Mouse (Mus musculus) cerebellum, adult 2 months (tissue): ENCODE measurements around the gene Fbxo39. TPM values are rescaled to one million over a fixed set of nuclear protein-coding genes. Genes with fewer than 3 reads are reported as not detected.
A peak's percentile ranks its signal among the peaks of the same experiment; 100 is the strongest.

Source experiments
- DNase-seq, 2 experiments: peaks; one replicate each; pipeline ENCODE4 v3.0.0; 2021
- H3K27ac ChIP-seq: fragments of 200-500 bp; 2 replicates; pipeline ENCODE4 v1.5.1; 2012; ENCODE audit warnings: low read length, control low read depth, inconsistent platforms; ENCODE audit not compliant: insufficient read depth
- H3K27me3 ChIP-seq: fragments of 200-500 bp; 2 replicates; pipeline ENCODE4 v1.6.1; 2012; ENCODE audit warnings: inconsistent platforms, mild to moderate bottlenecking, low read length, moderate library complexity; ENCODE audit not compliant: control insufficient read depth, insufficient read depth
- H3K4me1 ChIP-seq: fragments of 200-500 bp; 2 replicates; pipeline ENCODE4 v1.6.1; 2011; ENCODE audit warnings: low read length; ENCODE audit not compliant: control insufficient read depth, insufficient read depth
- H3K4me3 ChIP-seq: fragments of 200-500 bp; replicated peaks from 2 replicates; pipeline ENCODE3; 2011; ENCODE audit warnings: mild to moderate bottlenecking, low read depth, low read length, control low read depth; ENCODE audit not compliant: insufficient read depth
- CTCF ChIP-seq: fragments of 200-500 bp; IDR thresholded peaks from 2 replicates; pipeline ENCODE4 v1.5.1; 2011; ENCODE audit warnings: low read depth, mild to moderate bottlenecking, control low read depth, low read length, moderate library complexity, borderline replicate concordance; ENCODE audit not compliant: insufficient read depth
- POLR2A ChIP-seq: fragments of 200-500 bp; IDR thresholded peaks from 2 replicates; pipeline ENCODE4 v1.6.1; 2011; ENCODE audit warnings: low read length, control low read depth, borderline replicate concordance; ENCODE audit not compliant: insufficient read depth
- WGBS: fragments of 180-500 bp; shearing (Covaris S2); methylation state at CpG from one replicate; pipeline ENCODE4 v1.1.7; 2018; 5-methylcytosine and 5-hydroxymethylcytosine counted together
- polyA plus RNA-seq: library from polyadenylated mRNA; depleted of rRNA; stranded (reverse); fragments of >200 nt; gene quantifications from 2 replicates; pipeline ENCODE4 v1.2.3, GENCODE M21; 2012; rRNA removed

Gene Fbxo39
- polyA plus RNA-seq, 1 experiment = not detected

DNA sequence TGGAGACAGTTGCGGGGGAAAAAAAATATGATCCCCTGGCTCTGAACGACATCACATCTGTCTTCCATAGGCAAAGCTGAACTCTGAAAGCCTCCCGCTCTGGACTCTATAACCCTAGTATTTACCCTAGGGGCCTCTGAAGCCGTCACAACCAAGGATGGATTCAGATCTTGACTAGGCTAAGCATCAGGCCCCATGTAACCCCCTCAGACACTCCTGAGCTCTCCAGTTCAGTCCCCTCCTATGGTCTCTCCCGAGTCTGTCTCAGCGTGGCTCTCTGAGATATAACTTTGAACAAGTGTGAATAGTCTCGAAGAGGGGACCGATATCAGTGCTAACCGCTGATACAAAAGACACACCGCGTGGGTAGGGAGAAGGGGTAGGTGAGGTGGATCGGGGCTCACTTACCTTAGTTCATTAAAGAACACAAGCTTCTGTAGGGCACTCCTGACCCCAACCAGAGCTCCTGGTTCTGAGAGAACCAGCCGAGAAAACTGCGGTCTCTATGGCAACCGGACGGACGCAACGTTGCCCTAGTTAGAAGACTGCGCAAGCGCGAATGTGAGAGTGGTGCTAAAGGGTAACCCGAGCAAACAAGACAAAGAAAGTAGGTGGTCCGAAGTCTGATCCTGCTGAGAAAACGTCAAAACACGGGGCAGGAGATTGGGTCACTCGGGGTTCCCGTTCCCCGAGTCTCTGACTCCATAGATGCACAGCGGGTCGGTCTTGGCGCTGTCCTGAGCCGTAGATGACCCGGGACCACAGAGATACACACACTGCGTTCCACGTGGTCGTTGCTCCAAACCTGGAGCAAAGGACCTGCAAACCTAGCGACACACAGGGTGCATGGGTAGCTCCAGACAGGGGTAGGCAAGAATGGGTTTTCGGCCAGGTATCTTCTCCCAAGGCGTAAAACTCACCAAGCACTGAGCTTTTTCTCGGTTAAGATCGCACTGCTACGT, 47.4 kb downstream of the Fbxo39 start:
- WGBS = 13% methylated on average over 42 of the region's 42 CpGs
- TF ChIP-seq POLR2A (no peak), CTCF (no peak)
- no peak overlapping the region for H3K27ac ChIP-seq

DNA sequence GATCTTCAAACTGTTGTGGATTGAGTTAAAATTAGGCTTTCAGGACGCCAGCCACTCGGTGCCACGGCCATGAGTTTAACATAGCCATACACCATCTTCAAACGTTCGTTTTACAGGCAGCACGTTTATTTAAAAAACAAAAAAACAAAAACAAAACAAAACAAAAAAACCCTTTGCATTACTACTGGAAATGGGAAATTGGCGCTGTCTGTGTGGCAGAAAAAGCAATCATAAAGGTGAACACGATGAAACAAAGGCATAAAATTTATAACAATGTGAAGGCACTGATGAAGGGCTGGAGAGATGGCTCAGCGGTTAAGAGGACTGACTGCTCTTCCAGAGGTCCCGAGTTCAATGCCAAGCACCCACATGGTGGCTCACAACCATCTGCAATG, 48.1 kb downstream of the Fbxo39 start, which contains the start of gene Tekt1:
Gene Tekt1 (minus strand): TSS at position 96 of the 395 bp plus-strand sequence.
- no peaks in the 10 kb centered on the region for H3K4me1 ChIP-seq
- H3K27me3 ChIP-seq = no peaks in the 10 kb centered on the region
- no peak within 1 kb of the TSS for H3K27ac ChIP-seq
- TF ChIP-seq POLR2A (no peak), CTCF (no peak)
- 37% methylated on average over 10 of the region's 10 CpGs for WGBS
- DNase-seq = no peak
- peak within 1 kb of the TSS; percentile 54 for H3K4me3 ChIP-seq

More for the DNA sequence above, 47.4 kb downstream of the Fbxo39 start:
- no peaks in the 10 kb centered on the region for H3K4me1 ChIP-seq
- DNase-seq = peak; percentile 50 to 59
- peak overlapping the region; percentile 54 for H3K4me3 ChIP-seq
- H3K27me3 ChIP-seq = no peaks in the 10 kb centered on the region

DNA sequence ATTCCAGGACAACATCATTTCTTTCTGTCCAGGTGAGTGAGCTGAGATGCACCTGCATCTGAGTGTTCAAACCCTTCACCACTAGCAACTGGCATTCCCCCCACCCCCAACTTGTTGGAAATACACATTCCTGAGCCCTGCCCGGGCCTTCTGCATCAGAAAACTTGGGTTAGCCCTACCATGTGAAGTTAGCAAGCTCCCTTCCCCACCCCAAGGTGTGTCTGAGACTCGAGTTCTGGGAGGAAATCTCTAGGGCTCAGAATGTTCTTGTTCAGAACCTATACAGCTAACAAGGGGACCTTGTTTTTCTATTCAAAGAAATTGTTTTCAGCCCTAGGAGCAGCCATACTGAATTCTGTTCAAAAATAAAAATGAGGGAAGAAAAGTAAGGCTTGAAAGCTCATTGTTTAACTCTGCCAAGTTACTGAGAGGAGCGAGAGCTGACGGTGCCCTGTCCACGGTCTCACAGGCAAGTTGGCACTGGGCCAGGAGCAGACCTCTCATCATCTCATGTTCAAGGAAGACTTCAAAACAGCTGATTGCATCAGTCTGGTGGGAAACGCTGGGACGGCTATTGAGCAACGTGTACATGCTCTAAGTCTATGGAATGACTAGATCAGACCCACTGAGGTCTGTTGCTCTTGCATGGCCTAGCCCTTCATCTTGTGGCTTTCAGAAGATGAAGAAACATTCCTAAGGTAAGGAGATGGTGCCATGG, 49.4 kb downstream of the Fbxo39 start:
- Histone ChIP-seq H3K27ac (no peak overlapping the region), H3K4me1 (no peaks in the 10 kb centered on the region), H3K27me3 (no peaks in the 10 kb centered on the region), H3K4me3 (no peak overlapping the region)
- no peak for TF ChIP-seq POLR2A
- TF ChIP-seq CTCF = no peak
- 65% methylated on average over 8 of the region's 8 CpGs for WGBS
- DNase-seq = no peak

DNA sequence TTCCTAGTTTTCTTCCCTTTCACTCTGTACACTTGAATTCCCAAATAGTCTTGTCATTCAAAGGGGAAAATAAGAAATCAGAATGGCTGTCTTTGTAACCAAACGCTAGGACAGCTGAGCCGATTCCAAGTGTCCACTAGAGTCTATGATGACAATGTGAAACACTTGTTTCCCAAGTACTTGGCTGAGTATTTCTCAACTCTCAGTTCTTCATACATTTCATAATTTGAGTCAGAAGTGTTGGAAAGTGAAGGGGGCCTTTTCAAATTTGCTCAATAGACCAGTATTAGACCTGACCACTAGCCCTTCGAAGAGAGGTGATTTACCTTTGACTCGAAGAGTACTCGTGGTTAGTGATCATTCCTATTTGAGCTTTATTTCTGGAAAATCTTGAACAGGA, 50.3 kb downstream of the Fbxo39 start:
- TF ChIP-seq POLR2A = no peak
- no peak for TF ChIP-seq CTCF
- WGBS = 97% methylated on average over 5 of the region's 5 CpGs
- Histone ChIP-seq H3K4me3 (no peak overlapping the region), H3K4me1 (no peaks in the 10 kb centered on the region), H3K27me3 (no peaks in the 10 kb centered on the region), H3K27ac (no peak overlapping the region)
- DNase-seq = no peak

DNA sequence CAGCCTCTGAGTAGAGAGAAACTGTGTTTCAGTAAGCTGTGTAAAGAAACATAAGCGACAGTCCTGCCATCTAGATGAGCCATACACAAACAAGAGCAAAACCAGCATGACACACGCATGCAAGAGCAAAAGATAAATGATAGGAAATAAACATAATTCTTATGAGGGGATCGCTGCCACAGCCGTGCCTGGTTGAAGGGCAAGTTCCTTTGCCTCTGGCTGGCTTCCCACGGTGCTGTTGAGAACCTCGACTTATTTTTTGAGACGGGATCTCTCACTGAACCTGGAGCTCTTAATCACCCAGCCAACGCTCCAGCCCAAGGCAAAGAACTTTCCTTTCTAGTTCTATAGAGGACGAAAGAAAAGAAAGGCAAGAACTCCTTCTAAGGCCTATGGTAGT, 51.9 kb downstream of the Fbxo39 start:
- TF ChIP-seq POLR2A (no peak), CTCF (no peak)
- Histone ChIP-seq H3K4me1 (no peaks in the 10 kb centered on the region), H3K4me3 (no peak overlapping the region), H3K27me3 (no peaks in the 10 kb centered on the region), H3K27ac (no peak overlapping the region)
- WGBS = 88% methylated on average over 9 of the region's 9 CpGs
- DNase-seq = no peak

DNA sequence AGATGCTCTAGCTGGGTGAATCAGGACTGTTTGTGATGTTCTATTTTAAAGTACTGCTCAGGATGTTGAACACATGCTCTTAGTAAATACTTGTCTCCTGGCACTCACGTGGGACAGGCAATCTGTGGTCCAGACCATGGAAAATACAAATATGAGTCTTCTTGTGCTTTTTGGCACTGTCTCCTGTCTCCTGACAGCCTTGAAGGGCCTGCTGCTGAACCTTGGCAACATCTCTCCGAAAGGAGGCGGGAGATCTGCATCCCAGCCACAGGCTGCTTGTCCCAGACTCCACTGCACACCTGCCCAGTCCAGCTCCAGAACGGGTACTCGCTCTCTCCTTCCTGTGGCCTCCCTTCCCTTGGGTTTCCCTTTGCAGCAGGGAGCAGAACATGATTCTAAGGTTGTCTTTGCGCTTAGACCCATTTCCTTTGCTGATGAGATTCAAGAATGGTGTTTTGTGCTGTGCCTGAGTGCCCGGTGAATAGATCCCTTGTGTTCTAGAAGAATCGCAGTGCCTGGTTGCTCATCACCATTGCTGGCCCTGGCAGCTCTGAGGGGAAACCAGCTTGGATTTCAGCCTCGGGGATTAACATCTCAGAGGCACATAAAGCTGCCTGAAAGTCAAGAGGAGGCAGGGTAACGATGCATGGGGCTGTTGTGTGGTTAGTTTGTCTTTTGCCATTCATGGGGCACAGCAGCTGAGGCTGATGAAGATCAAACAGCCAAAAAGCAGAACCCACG, 53.9 kb downstream of the Fbxo39 start:
- 10% methylated on average over 11 of the region's 11 CpGs for WGBS
- Histone ChIP-seq H3K4me1 (no peaks in the 10 kb centered on the region), H3K27ac (no peak overlapping the region), H3K4me3 (no peak overlapping the region), H3K27me3 (no peaks in the 10 kb centered on the region)
- DNase-seq = no peak
- TF ChIP-seq CTCF = no peak

Other genes with a start within 250 kb of the Fbxo39 start
- 55.9 and 62.9 TPM in 2 replicates for gene Pitpnm3, start 178.7 kb upstream of the Fbxo39 start, polyA plus RNA-seq
- gene Gm43951, start 107.6 kb upstream of the Fbxo39 start, polyA plus RNA-seq = 2.8 and 3.1 TPM in 2 replicates
- 19.4 and 19.8 TPM in 2 replicates for gene 4933427D14Rik, start 107.0 kb upstream of the Fbxo39 start, polyA plus RNA-seq
- gene Txndc17, start 106.9 kb upstream of the Fbxo39 start, polyA plus RNA-seq = 51.4 and 62.2 TPM in 2 replicates
- 28.5 and 31.7 TPM in 2 replicates for gene Med31, start 98.9 kb upstream of the Fbxo39 start, polyA plus RNA-seq
- 9.6 TPM in 2 replicates for gene Slc13a5, start 47.2 kb upstream of the Fbxo39 start, polyA plus RNA-seq
- 12.2 and 13.6 TPM in 2 replicates for gene Xaf1, start 12.8 kb upstream of the Fbxo39 start, polyA plus RNA-seq
- gene Tekt1, start 48.0 kb downstream of the Fbxo39 start, polyA plus RNA-seq = 1.1 and 2.3 TPM in 2 replicates
- gene Smtnl2, start 97.3 kb downstream of the Fbxo39 start, polyA plus RNA-seq = 1.5 and 1.6 TPM in 2 replicates
- gene Ggt6, start 121.1 kb downstream of the Fbxo39 start, polyA plus RNA-seq = 0.14 and 0.15 TPM in 2 replicates
- 52.5 and 61.3 TPM in 2 replicates for gene Mybbp1a, start 126.9 kb downstream of the Fbxo39 start, polyA plus RNA-seq
- gene Spns2, start 175.5 kb downstream of the Fbxo39 start, polyA plus RNA-seq = 55.3 and 59.5 TPM in 2 replicates
- 0.63 and 0.84 TPM in 2 replicates for gene Spns3, start 236.1 kb downstream of the Fbxo39 start, polyA plus RNA-seq